Mouse (Mus musculus): ENCODE data around the gene Chst11. TPM values are rescaled to one million over a fixed set of nuclear protein-coding genes. Genes with fewer than 3 reads are reported as not detected.

The Chst11 gene
- 12.5 and 17.9 TPM in 2 replicates for polyA plus RNA-seq (2012; rRNA removed)

GRCm38 (mm10) chr10:82984950-82985699 is at the start of gene Chst11:
TSS of gene Chst11 (plus strand) at chr10:82985498.

Other genes with a start within 250 kb of the Chst11 start
- gene Nfyb, start 221.4 kb upstream of the Chst11 start, polyA plus RNA-seq (2012; rRNA removed) = 54.2 and 62.3 TPM in 2 replicates
- 94.7 and 100 TPM in 2 replicates for gene Txnrd1, start 151.5 kb upstream of the Chst11 start, polyA plus RNA-seq (2012; rRNA removed)
- gene Eid3, start 118.9 kb upstream of the Chst11 start, polyA plus RNA-seq (2012; rRNA removed) = 0.76 and 1.1 TPM in 2 replicates

Measured in central nervous system, embryonic 14 days (tissue).